Mouse (Mus musculus) heart, postnatal 0 days (tissue): ENCODE measurements around the gene Asic1. TPM values are rescaled to one million over a fixed set of nuclear protein-coding genes. Genes with fewer than 3 reads are reported as not detected.
"Not testable (repeated sequence)": the region's sequence is repeated elsewhere in the genome, so short reads cannot be mapped to it uniquely, and the experiment has no call there.

Experiments used
- ATAC-seq: fragments of 200-750 bp; cut with Nextera tagmentation; 2 replicates; pipeline ENCODE4 v1.8.0; 2017; ENCODE audit warnings: low read depth, moderate number of reproducible peaks, moderate library complexity; ENCODE audit not compliant: insufficient read depth
- DNase-seq: peaks from one replicate; pipeline ENCODE4 v3.0.0-alpha.2; 2016; ENCODE audit warnings: low spot score
- H3K27ac ChIP-seq: fragments of 300-500 bp; sonication (generic); 2 replicates; pipeline ENCODE4 v1.5.1; 2014; ENCODE audit warnings: low read depth, mild to moderate bottlenecking
- H3K27me3 ChIP-seq: fragments of 300-500 bp; sonication (generic); 2 replicates; pipeline ENCODE4 v1.6.1; 2014; ENCODE audit warnings: low read length, mixed read lengths; ENCODE audit not compliant: control insufficient read depth, insufficient read depth
- H3K36me3 ChIP-seq: fragments of 300-500 bp; sonication (generic); replicated peaks from 2 replicates; pipeline ENCODE4 v1.6.1; 2014; ENCODE audit warnings: low read length, mixed read lengths; ENCODE audit not compliant: control insufficient read depth, insufficient read depth
- H3K4me1 ChIP-seq: fragments of 300-500 bp; sonication (generic); 2 replicates; pipeline ENCODE4 v1.6.1; 2014; ENCODE audit warnings: antibody characterized with exemption; ENCODE audit not compliant: control insufficient read depth, insufficient read depth
- H3K4me2 ChIP-seq: fragments of 300-500 bp; sonication (generic); 2 replicates; pipeline ENCODE4 v1.6.1; 2014; ENCODE audit warnings: low read depth, mild to moderate bottlenecking, low read length, moderate library complexity
- H3K4me3 ChIP-seq: fragments of 300-500 bp; sonication (generic); 2 replicates; pipeline ENCODE4 v1.5.1; 2014; ENCODE audit warnings: low read depth, low read length
- H3K9ac ChIP-seq: fragments of 300-500 bp; sonication (generic); replicated peaks from 2 replicates; pipeline ENCODE4 v1.6.1; 2014; ENCODE audit warnings: low read depth, low read length, mixed read lengths
- H3K9me3 ChIP-seq: fragments of 300-500 bp; sonication (generic); replicated peaks from 2 replicates; pipeline ENCODE4 v1.6.1; 2016; ENCODE audit warnings: low read length; ENCODE audit not compliant: control insufficient read depth
- CTCF ChIP-seq: IDR thresholded peaks from 2 replicates; pipeline ENCODE4 v1.5.1; 2016; ENCODE audit warnings: antibody characterized with exemption, control low read depth, low read depth
- EP300 ChIP-seq: IDR thresholded peaks from 2 replicates; pipeline ENCODE4 v1.6.1; 2016; ENCODE audit warnings: antibody characterized with exemption, low read depth
- WGBS: fragments of 180-500 bp; shearing (Covaris S2); extraction: QIAGEN DNeasy Blood & Tissue Kit; methylation state at CpG from one replicate; pipeline ENCODE4 v1.1.7; 2014; 5-methylcytosine and 5-hydroxymethylcytosine counted together
- polyA plus RNA-seq: library from polyadenylated mRNA; unstranded; fragments of >200 nt; fragmentation: Nextera tagmentation; extraction: Ambion mirVana; gene quantifications from 2 replicates; pipeline ENCODE4 v1.2.1, GENCODE M21; 2015
- total RNA-seq: library from RNA; depleted of rRNA; stranded (reverse); fragments of >200 nt; gene quantifications from 2 replicates; pipeline ENCODE4 v1.2.3, GENCODE M21; 2014; ENCODE audit warnings: low replicate concordance

Asic1 gene
- total and polyA plus RNA-seq, 2 experiments from 2014 or later: 0.11 to 1.3 TPM

DNA sequence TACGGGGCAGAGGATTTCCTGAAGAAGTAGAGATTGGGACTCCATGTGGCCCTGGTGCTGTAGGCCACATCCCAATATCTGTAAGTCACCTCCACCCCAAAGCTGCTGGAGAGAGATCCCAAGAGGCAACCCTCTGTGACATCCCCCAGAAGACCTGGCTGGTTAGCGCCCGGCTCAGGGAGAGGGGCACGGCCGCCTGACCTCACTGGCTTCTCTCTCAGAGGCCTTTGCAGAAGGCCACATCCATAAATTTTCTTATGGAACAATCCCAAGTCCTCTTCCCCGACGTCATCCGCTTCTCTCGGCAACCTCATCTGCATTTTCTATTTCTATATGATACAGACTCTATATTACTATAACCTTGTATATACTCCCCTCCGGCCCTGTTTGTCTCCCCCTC lies 29.5 kb downstream of the Asic1 start:
- peaks cover 8% of the 10 kb centered on the region; the same call in 1 of the 2 replicates for H3K27me3 ChIP-seq
- whole genome bisulfite sequencing: 76% methylated on average over 10 of the region's 10 CpGs
- no peak for DNase-seq
- H3K4me2 ChIP-seq: no peak overlapping the region
- no peak overlapping the region; the same call in 1 of the 2 replicates for H3K9ac ChIP-seq
- H3K4me1 ChIP-seq: peaks cover 27% of the 10 kb centered on the region
- ATAC-seq: no peak
- H3K36me3 ChIP-seq: no peaks in the 10 kb centered on the region
- no peak overlapping the region for H3K27ac ChIP-seq
- no peak overlapping the region for H3K4me3 ChIP-seq
- no peaks in the 10 kb centered on the region for H3K9me3 ChIP-seq
- TF ChIP-seq CTCF: no peak
- TF ChIP-seq EP300: no peak

DNA sequence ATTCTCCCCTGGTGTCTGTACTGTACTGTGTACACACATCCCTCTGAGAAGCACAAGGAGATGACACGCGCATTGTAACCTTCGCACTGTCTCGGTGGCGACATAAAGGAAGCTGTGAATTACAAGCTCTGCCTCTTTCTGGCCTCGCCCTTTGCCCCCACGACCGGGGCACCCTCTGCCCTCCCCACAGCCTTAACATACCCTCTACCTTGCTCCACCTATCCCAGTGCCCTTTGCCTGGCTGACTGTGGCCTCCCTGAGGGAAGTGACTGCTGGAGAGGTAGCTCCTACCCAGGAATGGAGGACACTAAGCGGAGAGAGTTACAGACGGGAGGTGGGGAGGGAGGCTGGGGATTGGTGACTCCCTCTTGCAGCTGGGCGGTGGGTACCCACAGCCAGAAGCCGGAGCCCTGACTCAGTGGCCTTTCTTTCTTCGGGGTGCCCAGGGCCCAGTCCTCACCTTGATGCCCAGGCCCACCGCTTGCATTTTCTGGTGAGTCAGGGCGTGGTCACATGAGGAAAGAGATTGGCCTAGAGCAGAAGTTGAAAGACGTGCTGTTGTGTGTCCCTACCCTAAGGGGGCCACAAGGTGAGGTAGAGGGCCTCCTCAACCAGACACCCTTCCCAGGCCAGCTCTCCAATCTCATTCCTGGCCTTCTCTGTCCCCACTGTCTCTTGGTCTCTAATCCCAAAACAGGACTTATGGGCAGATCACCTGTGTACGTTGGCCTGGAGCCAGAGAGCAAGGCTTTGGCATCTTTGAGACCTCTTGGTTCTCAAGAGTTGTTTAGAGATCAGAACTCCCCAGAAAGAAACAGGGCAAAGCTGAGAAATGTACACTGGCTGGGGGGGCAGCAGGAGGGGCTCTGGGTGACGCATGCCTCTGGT lies 30.3 kb downstream of the Asic1 start:
- TF ChIP-seq EP300 (no peak), CTCF (no peak)
- H3K27me3 ChIP-seq: peaks cover 8% of the 10 kb centered on the region; the same call in 1 of the 2 replicates
- H3K36me3 ChIP-seq: no peaks in the 10 kb centered on the region
- DNase-seq: no peak
- H3K9ac ChIP-seq: no peak overlapping the region
- H3K4me2 ChIP-seq: no peak overlapping the region
- H3K9me3 ChIP-seq: no peaks in the 10 kb centered on the region
- 88% methylated on average over 18 of the region's 18 CpGs for WGBS
- H3K4me3 ChIP-seq: no peak overlapping the region
- H3K4me1 ChIP-seq: peaks cover 31% of the 10 kb centered on the region
- ATAC-seq: no peak
- H3K27ac ChIP-seq: no peak overlapping the region

DNA sequence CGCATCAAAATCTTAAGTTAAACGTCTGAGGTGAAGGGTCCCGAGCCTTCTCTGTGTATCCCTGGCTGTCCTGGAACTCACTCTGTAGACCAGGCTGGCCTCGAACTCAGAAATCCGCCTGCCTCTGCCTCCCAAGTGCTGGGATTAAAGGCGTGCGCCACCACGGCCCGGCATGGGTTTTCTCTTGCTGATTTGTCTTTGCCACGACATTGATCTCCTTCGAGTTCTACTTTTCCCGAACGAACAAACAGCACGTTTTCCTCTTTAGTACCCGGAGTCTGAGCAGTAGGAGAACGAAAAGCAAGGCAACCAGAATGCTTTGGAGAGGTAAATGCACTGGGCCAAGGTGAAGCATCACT lies 31.5 kb downstream of the Asic1 start:
- not testable (repeated sequence) for ATAC-seq, H3K36me3 ChIP-seq, DNase-seq, H3K27me3 ChIP-seq, H3K9me3 ChIP-seq
- peak overlapping the region; percentile 97 for H3K9ac ChIP-seq
- WGBS: 39% methylated on average over 16 of the region's 16 CpGs
- H3K4me1 ChIP-seq: peaks cover 31% of the 10 kb centered on the region
- H3K27ac ChIP-seq: peak overlapping the region; percentile 99
- peak overlapping the region; percentile 70 for H3K4me2 ChIP-seq
- H3K4me3 ChIP-seq: peak overlapping the region; percentile 96

DNA sequence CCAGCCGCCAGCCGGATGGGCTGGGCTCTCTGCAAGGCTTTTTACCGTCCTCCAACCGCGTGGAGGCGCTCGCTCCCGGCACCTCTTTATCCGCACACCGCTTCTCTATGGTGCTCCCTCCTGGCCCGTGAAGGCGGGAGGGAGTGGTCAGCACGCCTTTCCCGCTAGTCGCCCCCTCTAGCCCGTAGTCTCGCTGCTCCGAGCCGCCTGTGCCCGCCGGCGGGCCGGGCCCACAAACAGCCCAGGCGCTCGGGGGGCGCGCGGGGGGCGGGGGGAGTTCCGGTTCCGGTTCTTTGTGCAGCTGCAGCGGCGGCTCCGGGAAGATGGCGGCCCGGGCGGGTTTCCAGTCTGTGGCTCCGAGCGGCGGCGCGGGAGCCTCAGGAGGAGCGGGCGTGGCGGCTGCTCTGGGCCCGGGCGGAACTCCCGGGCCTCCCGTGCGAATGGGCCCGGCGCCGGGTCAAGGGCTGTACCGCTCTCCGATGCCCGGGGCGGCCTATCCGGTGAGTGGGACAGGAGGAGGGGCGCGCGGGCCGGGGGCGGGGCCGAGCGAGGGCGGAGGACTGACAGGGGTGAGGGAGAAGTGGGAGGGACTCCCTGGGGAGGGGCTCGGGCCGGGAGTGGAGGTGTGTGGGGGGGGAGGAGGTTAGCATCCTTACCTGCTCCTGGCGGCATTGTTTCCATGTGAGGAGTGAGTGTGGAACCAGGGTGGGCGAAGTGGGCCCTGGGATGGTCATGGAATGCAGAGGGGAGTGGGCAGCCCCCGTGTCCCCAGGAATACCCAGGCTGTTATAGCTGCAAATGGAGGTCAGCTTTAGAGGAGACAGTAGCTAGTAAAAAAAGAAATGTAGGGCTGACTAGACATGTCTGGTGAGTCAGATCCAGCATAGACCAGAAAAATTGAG lies 32.1 kb downstream of the Asic1 start, which contains the start of gene Smarcd1:
Smarcd1 (plus strand) TSS at position 131 of the 902 bp plus-strand sequence.
- Histone ChIP-seq H3K4me1 (peaks cover 31% of the 10 kb centered on the region), H3K27ac (peak within 1 kb of the TSS; percentile 99), H3K4me3 (peak within 1 kb of the TSS; percentile 96), H3K27me3 (no peaks in the 10 kb centered on the region), H3K9ac (peak within 1 kb of the TSS; percentile 97), H3K36me3 (peaks cover 10% of the 10 kb centered on the region), H3K9me3 (no peaks in the 10 kb centered on the region), H3K4me2 (peak within 1 kb of the TSS; percentile 70)
- DNase-seq (peak; percentile 94), ATAC-seq (peak; percentile 87)
- peak; percentile 57; the same call in 1 of the 2 replicates for TF ChIP-seq EP300
- peak; percentile 83 for TF ChIP-seq CTCF
- under 1% methylated on average over 62 of the region's 71 CpGs for WGBS

DNA sequence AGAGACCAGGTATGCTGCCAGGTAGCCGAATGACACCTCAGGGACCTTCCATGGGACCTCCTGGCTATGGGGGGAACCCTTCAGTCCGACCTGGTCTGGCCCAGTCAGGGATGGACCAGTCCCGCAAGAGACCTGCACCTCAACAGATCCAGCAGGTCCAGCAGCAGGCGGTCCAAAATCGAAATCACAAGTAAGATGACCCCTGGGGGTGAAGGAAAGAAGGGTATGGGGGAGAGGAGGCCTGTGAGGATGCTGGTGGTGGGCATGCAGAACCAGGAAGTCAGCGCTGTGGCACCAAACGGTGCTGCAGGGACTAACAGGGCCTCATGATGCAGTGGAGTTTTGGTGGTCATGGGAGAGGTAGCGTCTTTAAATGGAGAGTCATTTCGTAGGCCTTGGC lies 32.9 kb downstream of the Asic1 start:
- peaks cover 19% of the 10 kb centered on the region for H3K36me3 ChIP-seq
- peak overlapping the region; percentile 99 for H3K27ac ChIP-seq
- H3K4me1 ChIP-seq: peaks cover 31% of the 10 kb centered on the region
- no peak for TF ChIP-seq EP300
- no peak for TF ChIP-seq CTCF
- H3K4me3 ChIP-seq: peak overlapping the region; percentile 96
- no peaks in the 10 kb centered on the region for H3K9me3 ChIP-seq
- H3K27me3 ChIP-seq: no peaks in the 10 kb centered on the region
- H3K4me2 ChIP-seq: peak overlapping the region; percentile 70
- ATAC-seq: no peak
- no peak for DNase-seq
- 67% methylated on average over 9 of the region's 9 CpGs for WGBS
- peak overlapping the region; percentile 97 for H3K9ac ChIP-seq
